Mouse (Mus musculus) embryo, embryonic 9.5 days (tissue): Measurements from ENCODE around the gene Bcl7a.

Experiments used
- DNase-seq: peaks from one replicate; pipeline ENCODE4 v3.0.0-alpha.2; 2017; ENCODE audit errors: extremely low spot score

Bcl7a gene

GRCm38 (mm10) chr5:123327686-123328085 is 15.9 kb upstream of the Bcl7a start:
- no peak for DNase-seq

GRCm38 (mm10) chr5:123333566-123333965 is 10.1 kb upstream of the Bcl7a start:
- no peak for DNase-seq

GRCm38 (mm10) chr5:123336205-123336961 is 7.3 kb upstream of the Bcl7a start:
- no peak for DNase-seq

- no peak for DNase-seq
Measured at GRCm38 (mm10) chr5:123338463-123338862, 5.2 kb upstream of the Bcl7a start.

- no peak for DNase-seq
Measured at GRCm38 (mm10) chr5:123344628-123344962, 961 bp downstream of the Bcl7a start.

- peak; percentile 75 for DNase-seq
Measured at GRCm38 (mm10) chr5:123344963-123345852, 1.6 kb downstream of the Bcl7a start.

- peak; percentile 51 for DNase-seq
Measured at GRCm38 (mm10) chr5:123345853-123346654, 2.4 kb downstream of the Bcl7a start.

GRCm38 (mm10) chr5:123346701-123347270 is 3.2 kb downstream of the Bcl7a start:
- no peak for DNase-seq

GRCm38 (mm10) chr5:123347985-123348384 is 4.4 kb downstream of the Bcl7a start:
- no peak for DNase-seq

GRCm38 (mm10) chr5:123350386-123350785 is 6.8 kb downstream of the Bcl7a start:
- DNase-seq = no peak

- no peak for DNase-seq
Measured at GRCm38 (mm10) chr5:123355918-123356317, 12.3 kb downstream of the Bcl7a start.

- no peak for DNase-seq
Measured at GRCm38 (mm10) chr5:123357253-123357652, 13.6 kb downstream of the Bcl7a start.

- DNase-seq = no peak
Measured at GRCm38 (mm10) chr5:123359431-123359830, 15.8 kb downstream of the Bcl7a start.

- no peak for DNase-seq
Measured at GRCm38 (mm10) chr5:123362911-123363310, 19.3 kb downstream of the Bcl7a start.

GRCm38 (mm10) chr5:123364302-123364971 is 20.8 kb downstream of the Bcl7a start:
- DNase-seq = no peak

GRCm38 (mm10) chr5:123368869-123369488 is 25.3 kb downstream of the Bcl7a start:
- DNase-seq = peak; percentile 51

- no peak for DNase-seq
Measured at GRCm38 (mm10) chr5:123370049-123370448, 26.4 kb downstream of the Bcl7a start.

GRCm38 (mm10) chr5:123375262-123375661 is 31.6 kb downstream of the Bcl7a start:
- DNase-seq = no peak

- no peak for DNase-seq
Measured at GRCm38 (mm10) chr5:123375793-123376452, 32.3 kb downstream of the Bcl7a start.

GRCm38 (mm10) chr5:123376569-123376968 is 32.9 kb downstream of the Bcl7a start:
- DNase-seq = no peak
